Comparison of ENCODE assay signal across 12 mouse cellular contexts in genomic region chr8:117343484-117343883, GRCm38 (mm10).
A peak's percentile ranks its signal among the peaks of the same experiment; 100 is the strongest.
DNase-seq lines count a peak whose midpoint lies in the region; ATAC-seq lines count a peak whose summit lies in the region.
"Had no signal": no experiment of that assay in that cellular context is flagged by ENCODE, and none has a peak within 500 bp of the region (broad histone marks: within the 10 kb centered on the region; RNA-seq: fewer than 3 reads in every experiment).

No protein-coding gene starts in this region.

- no peak overlapping the region for H3K27ac ChIP-seq in lung, embryonic 15.5 days
- peak overlapping the region; percentile 49 for H3K27ac ChIP-seq in liver, embryonic 13.5 days
- no peak overlapping the region for H3K27ac ChIP-seq in forebrain, embryonic 12.5 days
- H3K27ac ChIP-seq: embryonic facial prominence, embryonic 13.5 days had no signal

- ATAC-seq in lung, embryonic 15.5 days (ENCODE audit: borderline replicate concordance, extremely low read depth, low FRiP score, low TSS enrichment) = no peak
- ATAC-seq in liver, embryonic 13.5 days (ENCODE audit: low read depth) = no peak
- no peak for ATAC-seq in forebrain, embryonic 12.5 days (ENCODE audit: low FRiP score)

- H3K27me3 ChIP-seq in lung, embryonic 15.5 days = no peaks in the 10 kb centered on the region
- H3K27me3 ChIP-seq in liver, embryonic 13.5 days = no peaks in the 10 kb centered on the region
- H3K27me3 ChIP-seq in splenic B cell, adult 2 months (ENCODE audit: control insufficient read depth, insufficient read depth, low read length, poor library complexity, severe bottlenecking) = no peaks in the 10 kb centered on the region
- H3K27me3 ChIP-seq in forebrain, embryonic 12.5 days = no peaks in the 10 kb centered on the region
- H3K27me3 ChIP-seq: embryonic facial prominence, embryonic 13.5 days had no signal

- H3K4me2 ChIP-seq in lung, embryonic 15.5 days = peak overlapping the region; percentile 9; the same call in 1 of the 2 replicates
- H3K4me2 ChIP-seq in liver, embryonic 13.5 days = 0 out of 2 replicates have a peak overlapping the region, but pooled peaks have one; percentile 34
- H3K4me2 ChIP-seq in forebrain, embryonic 12.5 days = no peak overlapping the region
- H3K4me2 ChIP-seq: embryonic facial prominence, embryonic 13.5 days had no signal

- WGBS in lung, embryonic 15.5 days = 38% methylated on average over 10 of the region's 10 CpGs
- WGBS in liver, embryonic 13.5 days (ENCODE audit: insufficient replicate concordance) = 37% methylated on average over 10 of the region's 10 CpGs
- 87% methylated on average over 10 of the region's 10 CpGs for WGBS in forebrain, embryonic 12.5 days

- H3K4me1 ChIP-seq in lung, embryonic 15.5 days = peaks cover 34% of the 10 kb centered on the region
- H3K4me1 ChIP-seq in liver, embryonic 13.5 days (replicated peaks) = peaks cover 95% of the 10 kb centered on the region
- peaks cover 31% of the 10 kb centered on the region for H3K4me1 ChIP-seq in forebrain, embryonic 12.5 days

- DNase-seq in lung, postnatal 4 days = no peak
- peak; percentile 46 for DNase-seq in ZHBTc4 (ENCODE audit: low read depth, low spot score)
- DNase-seq in liver, embryonic 13.5 days = no peak
- peak; percentile 52 for DNase-seq in splenic B cell, adult 2 months (ENCODE audit: low read depth, low spot score)
- DNase-seq in layer of hippocampus, postnatal 36 days = no peak
- DNase-seq in adrenal gland, adult 18-20 months (ENCODE audit: low spot score in 2 of 2) = no peak
- DNase-seq: adrenal gland, postnatal 10 days; cerebellum, adult 8-10 months; retina, postnatal 1 day had no signal

- no peaks in the 10 kb centered on the region for H3K9me3 ChIP-seq in lung, embryonic 15.5 days
- no peaks in the 10 kb centered on the region for H3K9me3 ChIP-seq in liver, embryonic 13.5 days (replicated peaks)
- no peaks in the 10 kb centered on the region for H3K9me3 ChIP-seq in forebrain, embryonic 12.5 days
- H3K9me3 ChIP-seq: embryonic facial prominence, embryonic 13.5 days had no signal

- H3K9ac ChIP-seq in lung, embryonic 15.5 days = no peak overlapping the region
- no peak overlapping the region; the same call in 1 of the 2 replicates for H3K9ac ChIP-seq in liver, embryonic 13.5 days
- H3K9ac ChIP-seq in forebrain, embryonic 12.5 days = no peak overlapping the region
- H3K9ac ChIP-seq: embryonic facial prominence, embryonic 13.5 days had no signal

- H3K36me3 ChIP-seq in lung, embryonic 15.5 days = no peaks in the 10 kb centered on the region
- H3K36me3 ChIP-seq in liver, embryonic 13.5 days = no peaks in the 10 kb centered on the region
- no peaks in the 10 kb centered on the region for H3K36me3 ChIP-seq in splenic B cell, adult 2 months (ENCODE audit: control insufficient read depth, insufficient read depth, low read length, poor library complexity, severe bottlenecking)
- H3K36me3 ChIP-seq in forebrain, embryonic 12.5 days (replicated peaks) = no peaks in the 10 kb centered on the region
- H3K36me3 ChIP-seq: embryonic facial prominence, embryonic 13.5 days had no signal

- H3K4me3 ChIP-seq in lung, embryonic 15.5 days = no peak overlapping the region
- no peak overlapping the region for H3K4me3 ChIP-seq in liver, embryonic 13.5 days (replicated peaks)
- no peak overlapping the region for H3K4me3 ChIP-seq in forebrain, embryonic 12.5 days (replicated peaks)
- H3K4me3 ChIP-seq: embryonic facial prominence, embryonic 13.5 days had no signal

Comparison
In these comparisons a context has a peak if more than half of its experiments do, and no peak if none do; other contexts are left out.
1. DNase-seq: peak in ZHBTc4 (single experiment) and splenic B cell, adult 2 months (single experiment); none in lung, postnatal 4 days (0 of 2), liver, embryonic 13.5 days (single experiment), layer of hippocampus, postnatal 36 days (0 of 2) and adrenal gland, adult 18-20 months (0 of 2).